Mouse (Mus musculus) stomach, embryonic 14.5 days (tissue): ENCODE results near the gene Pdss2. TPM values are rescaled to one million over a fixed set of nuclear protein-coding genes. Genes with fewer than 3 reads are reported as not detected.
A peak's percentile ranks its signal among the peaks of the same experiment; 100 is the strongest.

Experiments
- ATAC-seq: fragments of 200-750 bp; cut with Nextera tagmentation; 2 replicates; pipeline ENCODE4 v1.8.0; 2017; ENCODE audit warnings: low read depth, moderate TSS enrichment; ENCODE audit not compliant: insufficient number of reproducible peaks, insufficient read depth, low FRiP score
- H3K27ac ChIP-seq: fragments of 300-500 bp; sonication (generic); 2 replicates; pipeline ENCODE4 v1.5.1; 2014; ENCODE audit warnings: mild to moderate bottlenecking, low read length, moderate library complexity, mixed read lengths
- H3K27me3 ChIP-seq: fragments of 300-500 bp; sonication (generic); 2 replicates; pipeline ENCODE4 v1.6.1; 2014; ENCODE audit warnings: low read length, control low read depth, mixed read lengths; ENCODE audit not compliant: control insufficient read depth, insufficient read depth
- H3K36me3 ChIP-seq: fragments of 300-500 bp; sonication (generic); 2 replicates; pipeline ENCODE4 v1.6.1; 2014; ENCODE audit warnings: mild to moderate bottlenecking, control low read depth, low read length, moderate library complexity, mixed read lengths; ENCODE audit not compliant: control insufficient read depth, insufficient read depth
- H3K4me1 ChIP-seq: fragments of 300-500 bp; sonication (generic); 2 replicates; pipeline ENCODE4 v1.6.1; 2014; ENCODE audit warnings: low read length, control low read depth, mixed read lengths; ENCODE audit not compliant: control insufficient read depth, insufficient read depth
- H3K4me2 ChIP-seq: fragments of 300-500 bp; sonication (generic); replicated peaks from 2 replicates; pipeline ENCODE4 v1.6.1; 2014; ENCODE audit warnings: low read depth, low read length, control low read depth
- H3K4me3 ChIP-seq: fragments of 300-500 bp; sonication (generic); 2 replicates; pipeline ENCODE4 v1.5.1; 2014; ENCODE audit warnings: low read depth, low read length, control low read depth
- H3K9ac ChIP-seq: fragments of 300-500 bp; sonication (generic); replicated peaks from 2 replicates; pipeline ENCODE4 v1.6.1; 2014; ENCODE audit warnings: low read depth, mild to moderate bottlenecking, control low read depth, low read length, moderate library complexity, mixed read lengths
- H3K9me3 ChIP-seq: fragments of 300-500 bp; sonication (generic); 2 replicates; pipeline ENCODE4 v1.6.1; 2016; ENCODE audit warnings: low read depth, low read length, control low read depth; ENCODE audit not compliant: control insufficient read depth
- WGBS: fragments of 180-500 bp; shearing (Covaris S2); extraction: QIAGEN DNeasy Blood & Tissue Kit; methylation state at CpG from one replicate; pipeline ENCODE4 v1.1.7; 2014; 5-methylcytosine and 5-hydroxymethylcytosine counted together
- polyA plus RNA-seq: library from polyadenylated mRNA; unstranded; fragments of >200 nt; fragmentation: Nextera tagmentation; extraction: Ambion mirVana; gene quantifications from 2 replicates; pipeline ENCODE4 v1.2.1, GENCODE M21; 2014

Gene Pdss2
- polyA plus RNA-seq, 1 experiment from 2014 or later: 13.1 TPM

DNA sequence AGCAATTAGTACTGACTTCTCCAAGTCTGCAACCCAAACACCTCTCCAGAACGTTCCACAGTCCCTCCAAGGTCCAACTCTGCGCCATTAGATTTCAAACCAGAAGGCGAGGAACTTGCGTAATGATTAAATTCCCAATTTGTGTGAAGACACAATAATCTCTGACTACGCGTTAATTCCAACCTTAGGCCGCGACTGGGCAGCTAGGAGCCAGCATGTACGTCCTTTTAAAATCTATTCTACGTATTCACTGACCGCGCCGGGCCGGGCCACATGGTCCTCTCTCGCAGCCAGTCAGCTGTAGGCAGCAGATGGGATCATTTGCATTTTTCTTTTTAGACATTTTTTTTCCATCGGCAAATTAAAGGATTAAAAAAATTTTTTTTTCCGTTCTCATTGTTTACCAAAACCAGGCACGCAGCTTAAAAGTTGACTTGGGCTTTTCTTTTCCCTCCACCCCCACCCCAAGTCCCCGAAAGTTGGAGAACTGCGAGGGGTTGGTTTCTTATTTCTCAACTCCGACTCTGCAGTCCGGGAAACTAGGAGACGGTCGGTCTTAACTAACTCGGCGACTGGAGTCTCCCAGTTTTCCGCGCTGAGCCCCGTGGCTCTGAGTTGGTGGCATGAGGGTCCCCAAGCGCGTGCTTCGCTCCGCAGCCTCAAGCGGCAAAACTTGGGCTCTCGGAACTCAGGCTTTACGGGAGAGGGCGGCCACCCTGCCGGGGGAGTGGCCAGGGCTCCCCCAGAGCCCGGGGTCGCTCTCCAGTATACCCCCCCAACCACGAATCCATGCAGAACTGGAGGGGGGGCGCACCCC, 256.8 kb downstream of the Pdss2 start:
- Histone ChIP-seq H3K4me3 (peak overlapping the region; percentile 79), H3K9ac (peak overlapping the region; percentile 94), H3K4me2 (peak overlapping the region; percentile 88), H3K9me3 (no peaks in the 10 kb centered on the region), H3K4me1 (peaks cover 19% of the 10 kb centered on the region; the same call in 1 of the 2 replicates), H3K27ac (peak overlapping the region; percentile 98), H3K36me3 (no peaks in the 10 kb centered on the region), H3K27me3 (no peaks in the 10 kb centered on the region)
- ATAC-seq: peak; percentile 7; the same call in 1 of the 2 replicates
- whole genome bisulfite sequencing: under 1% methylated on average over 42 of the region's 42 CpGs

DNA sequence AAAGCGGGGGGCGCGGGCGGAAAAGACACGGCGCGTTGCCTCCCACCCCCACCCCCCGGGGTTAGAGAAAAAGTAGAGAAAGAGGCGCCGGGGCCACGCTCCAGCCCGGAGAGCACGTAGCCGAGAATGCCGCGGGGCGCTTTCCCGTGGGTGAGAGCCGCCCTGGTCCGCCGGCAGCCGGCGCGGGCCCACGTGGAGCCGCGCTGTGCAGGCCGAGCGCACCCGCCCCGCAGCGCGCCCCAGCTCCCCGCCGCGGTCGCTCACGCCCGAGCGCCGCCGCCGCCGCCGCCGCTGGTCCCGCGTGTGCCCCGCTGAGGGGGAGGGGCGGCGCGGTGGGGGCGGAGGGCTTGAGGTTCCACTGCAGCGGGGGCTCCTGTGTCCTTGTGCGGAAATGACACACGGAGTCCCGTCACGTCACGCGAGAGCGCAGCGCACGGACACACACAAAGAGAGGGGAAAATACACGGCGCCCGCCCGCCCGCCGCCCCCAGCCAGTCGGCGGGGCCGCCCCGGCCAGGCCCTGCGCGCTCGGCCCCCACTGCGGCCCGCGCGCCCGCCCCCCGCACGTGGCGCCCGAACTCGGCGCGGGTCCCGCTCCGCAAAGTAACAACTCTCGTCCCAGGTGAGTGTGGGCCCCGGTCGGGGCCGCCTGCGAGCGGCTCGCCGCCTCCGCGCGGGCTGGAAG, 257.6 kb downstream of the Pdss2 start, which contains the start of gene Bend3:
TSS of gene Bend3 (plus strand) at position 81 of the 685 bp plus-strand sequence.
- Histone ChIP-seq H3K4me1 (peaks cover 25% of the 10 kb centered on the region; the same call in 1 of the 2 replicates), H3K4me3 (peak within 1 kb of the TSS; percentile 79), H3K27me3 (no peaks in the 10 kb centered on the region), H3K36me3 (no peaks in the 10 kb centered on the region), H3K9me3 (no peaks in the 10 kb centered on the region), H3K27ac (peak within 1 kb of the TSS; percentile 98), H3K9ac (peak within 1 kb of the TSS; percentile 94), H3K4me2 (peak within 1 kb of the TSS; percentile 88)
- peak; percentile 40 for ATAC-seq
- WGBS: under 1% methylated on average over 88 of the region's 101 CpGs

DNA sequence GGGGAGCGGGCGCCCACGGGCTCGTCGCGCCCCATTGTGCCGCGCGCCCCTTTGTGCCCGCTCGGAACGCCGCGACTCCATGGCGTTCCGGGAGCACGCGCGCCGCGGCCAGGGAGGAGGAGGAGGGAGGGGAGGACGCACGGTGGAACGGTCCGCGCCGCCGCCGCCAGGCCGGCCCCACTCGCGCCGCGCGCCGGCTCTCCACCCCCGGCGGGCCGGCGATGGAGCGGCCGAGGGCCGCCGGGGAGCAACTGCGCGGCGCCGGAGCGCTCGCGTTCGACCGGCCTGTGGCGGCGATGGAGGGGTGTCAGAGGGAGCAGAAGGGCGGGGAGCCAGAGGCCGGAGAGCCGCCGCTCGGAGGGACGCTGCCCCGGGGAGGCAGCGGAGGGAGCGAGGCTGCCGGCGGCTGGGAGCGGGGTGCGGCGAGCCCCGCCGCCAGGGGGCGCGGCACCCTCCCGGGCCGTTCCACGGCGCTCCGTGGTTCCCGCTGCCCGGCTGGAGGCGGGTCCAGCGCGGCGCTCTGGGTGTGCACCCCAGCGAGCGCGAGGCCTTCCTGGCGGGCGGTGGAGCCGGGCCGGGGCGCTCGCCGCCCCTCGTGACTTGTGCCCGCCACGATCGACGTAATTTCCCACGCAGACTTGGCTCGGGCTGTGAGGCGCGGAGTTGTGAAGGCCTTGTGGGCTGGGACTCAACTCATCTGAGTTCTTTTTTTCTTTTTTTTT, 258.3 kb downstream of the Pdss2 start:
- ATAC-seq: peak; percentile 87
- WGBS: under 1% methylated on average over 70 of the region's 103 CpGs
- peak overlapping the region; percentile 94 for H3K9ac ChIP-seq
- peak overlapping the region; percentile 98 for H3K27ac ChIP-seq
- no peaks in the 10 kb centered on the region for H3K27me3 ChIP-seq
- no peaks in the 10 kb centered on the region for H3K9me3 ChIP-seq
- peak overlapping the region; percentile 88 for H3K4me2 ChIP-seq
- no peaks in the 10 kb centered on the region for H3K36me3 ChIP-seq
- H3K4me3 ChIP-seq: peak overlapping the region; percentile 79
- peaks cover 25% of the 10 kb centered on the region; the same call in 1 of the 2 replicates for H3K4me1 ChIP-seq

DNA sequence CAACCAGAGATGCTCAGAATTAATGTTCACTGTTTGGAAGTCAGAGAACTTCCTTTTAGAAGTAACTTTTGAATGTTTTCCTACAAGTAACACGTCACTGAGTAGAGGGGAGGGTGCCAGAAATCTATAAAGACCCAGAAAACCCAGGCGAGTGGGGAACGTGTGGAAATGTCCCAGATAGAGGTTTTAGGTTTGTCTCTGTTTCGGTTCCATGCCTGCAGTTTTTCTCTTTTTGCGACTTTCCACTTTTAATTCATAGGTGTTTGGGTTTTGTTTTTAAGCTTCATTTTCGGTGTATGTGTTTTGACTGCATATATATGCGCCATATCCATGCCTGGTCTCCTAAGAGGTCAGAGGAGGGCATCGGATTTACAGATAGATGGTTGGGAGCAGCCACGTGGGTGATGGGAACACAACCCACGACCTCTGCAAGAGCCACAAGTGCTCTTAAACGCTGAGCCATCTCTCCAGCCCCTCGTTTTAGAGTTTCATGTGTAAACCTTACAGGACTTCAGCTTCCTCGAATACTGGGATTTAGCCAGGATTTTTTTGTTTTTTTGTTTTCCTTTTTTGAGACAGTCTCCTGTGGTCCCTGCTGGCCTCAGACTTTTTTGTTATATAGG, 259.1 kb downstream of the Pdss2 start:
- Histone ChIP-seq H3K4me3 (peak overlapping the region; percentile 79), H3K36me3 (no peaks in the 10 kb centered on the region), H3K4me2 (peak overlapping the region; percentile 88), H3K27ac (peak overlapping the region; percentile 98; the same call in 1 of the 2 replicates), H3K9ac (peak overlapping the region; percentile 94), H3K4me1 (peaks cover 25% of the 10 kb centered on the region; the same call in 1 of the 2 replicates), H3K9me3 (no peaks in the 10 kb centered on the region), H3K27me3 (no peaks in the 10 kb centered on the region)
- WGBS: 6% methylated on average over 13 of the region's 13 CpGs
- ATAC-seq: no peak

DNA sequence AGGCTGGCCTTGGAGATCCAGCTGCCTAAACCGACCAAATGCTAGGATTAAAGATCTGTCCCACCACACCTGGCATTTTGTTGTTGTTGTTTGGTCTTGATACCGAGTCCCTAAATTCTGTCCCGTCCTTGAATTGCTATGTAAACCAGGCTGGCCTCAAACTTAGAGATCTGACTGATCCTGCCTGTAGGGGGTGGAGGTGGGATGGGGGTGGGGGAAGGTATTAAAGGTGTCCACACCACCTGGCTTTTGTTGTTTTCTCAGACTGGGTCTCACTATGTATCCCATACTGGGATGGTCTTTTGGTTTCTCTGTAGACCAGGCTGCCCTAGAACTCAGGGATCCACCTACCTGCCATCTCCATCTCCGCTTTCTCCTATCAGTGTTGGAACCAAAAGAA, 259.9 kb downstream of the Pdss2 start:
- Histone ChIP-seq H3K9ac (no peak overlapping the region), H3K27me3 (no peaks in the 10 kb centered on the region), H3K4me3 (no peak overlapping the region), H3K4me1 (peaks cover 25% of the 10 kb centered on the region; the same call in 1 of the 2 replicates), H3K36me3 (no peaks in the 10 kb centered on the region), H3K27ac (no peak overlapping the region), H3K9me3 (no peaks in the 10 kb centered on the region), H3K4me2 (no peak overlapping the region)
- 35% methylated on average over 4 of the region's 4 CpGs for WGBS
- ATAC-seq: no peak

DNA sequence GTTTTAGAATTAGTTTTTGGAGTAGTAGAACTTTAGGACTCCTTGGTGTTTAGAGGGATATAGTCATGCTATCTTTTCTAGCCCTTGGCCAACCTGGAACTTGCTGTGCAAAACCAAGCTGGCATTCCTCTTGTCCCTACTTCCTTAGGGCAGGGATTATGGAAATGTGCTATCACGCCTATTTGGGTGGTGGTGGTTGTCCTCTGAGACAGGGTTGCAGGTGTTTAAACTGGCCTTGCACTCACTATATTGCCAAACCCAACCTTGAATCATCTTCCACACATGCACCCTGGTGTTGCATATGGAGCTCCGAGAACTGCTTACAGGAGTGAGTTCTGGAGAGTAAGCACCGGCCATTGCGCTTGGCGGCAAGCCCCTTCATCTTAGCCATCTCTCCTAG, 260.7 kb downstream of the Pdss2 start:
- Histone ChIP-seq H3K9ac (no peak overlapping the region), H3K4me3 (no peak overlapping the region), H3K27ac (no peak overlapping the region), H3K4me1 (peaks cover 25% of the 10 kb centered on the region; the same call in 1 of the 2 replicates), H3K36me3 (no peaks in the 10 kb centered on the region), H3K9me3 (no peaks in the 10 kb centered on the region), H3K27me3 (no peaks in the 10 kb centered on the region), H3K4me2 (no peak overlapping the region)
- WGBS: 94% methylated on average over 5 of the region's 5 CpGs
- ATAC-seq: no peak

DNA sequence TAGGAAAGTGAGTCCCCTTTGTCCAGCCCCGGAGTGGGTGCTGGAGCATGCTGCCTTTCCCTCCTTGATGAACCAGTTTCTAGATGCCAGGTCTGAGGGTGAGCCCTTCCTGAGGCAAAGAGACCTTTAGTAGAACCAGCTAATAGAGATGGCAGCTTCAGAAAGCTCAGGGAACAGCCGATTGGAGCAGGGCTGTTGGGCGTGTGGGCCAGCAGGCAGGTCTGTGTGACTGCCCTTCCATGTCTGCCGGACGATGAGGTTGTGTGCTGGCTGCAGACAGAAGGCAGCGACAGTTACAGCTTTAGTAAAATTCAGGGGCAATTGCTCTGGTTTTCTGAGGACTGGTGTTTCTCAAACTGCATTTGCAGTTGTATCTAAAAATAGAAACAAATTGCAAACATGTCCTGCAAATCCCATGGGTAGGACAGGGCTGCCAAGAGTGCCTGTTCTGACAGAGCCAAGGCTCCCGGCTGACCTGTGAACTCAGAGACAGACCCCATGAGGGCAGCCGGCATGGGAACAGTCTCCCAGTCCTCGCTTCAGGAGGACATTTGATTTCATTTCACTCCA, 262.2 kb downstream of the Pdss2 start:
- ATAC-seq: no peak
- Histone ChIP-seq H3K4me2 (no peak overlapping the region; the same call in 1 of the 2 replicates), H3K27me3 (no peaks in the 10 kb centered on the region), H3K27ac (0 out of 2 replicates have a peak overlapping the region, but pooled peaks have one; percentile 4), H3K36me3 (no peaks in the 10 kb centered on the region), H3K9ac (no peak overlapping the region; the same call in 1 of the 2 replicates), H3K4me3 (no peak overlapping the region), H3K4me1 (peaks cover 17% of the 10 kb centered on the region; the same call in 1 of the 2 replicates), H3K9me3 (no peaks in the 10 kb centered on the region)
- 35% methylated on average over 9 of the region's 9 CpGs for WGBS
